In the genomic region with DNA sequence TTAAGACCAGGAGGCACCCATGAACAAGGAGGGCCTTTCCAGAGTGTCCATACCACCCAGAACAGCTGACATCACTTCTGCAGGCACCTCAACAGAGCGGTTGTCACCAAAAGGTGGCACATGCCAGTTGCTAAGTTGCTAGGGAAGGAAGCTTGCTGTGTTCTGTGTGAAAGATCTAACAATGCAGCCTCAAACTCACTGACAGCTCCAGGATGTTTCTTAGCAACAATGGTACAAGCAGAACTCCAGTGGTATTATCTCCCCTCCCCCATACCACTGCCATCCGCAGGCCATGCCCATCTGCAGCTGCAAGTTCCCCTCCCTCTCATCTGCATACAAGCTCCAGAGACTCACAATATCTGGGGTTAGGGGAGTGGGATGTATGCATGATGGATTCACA, we compare ENCODE assay signal across 12 mouse cellular contexts. TPM values are rescaled to one million over a fixed set of nuclear protein-coding genes. Genes with fewer than 3 reads are reported as not detected.
DNase-seq lines count a peak whose midpoint lies in the region; ATAC-seq and TF ChIP-seq lines count a peak whose summit lies in the region.
"Had no signal": no experiment of that assay in that cellular context is flagged by ENCODE, and none has a peak within 500 bp of the region (broad histone marks: within the 10 kb centered on the region; RNA-seq: fewer than 3 reads in every experiment).

No protein-coding gene starts in this region.

- no peak overlapping the region; the same call in 1 of the 2 replicates for H3K9ac ChIP-seq in midbrain, embryonic 12.5 days (replicated peaks)
- H3K9ac ChIP-seq: liver, embryonic 14.5 days had no signal

- peaks cover 43% of the 10 kb centered on the region for H3K4me1 ChIP-seq in midbrain, embryonic 12.5 days

- ATAC-seq in midbrain, embryonic 12.5 days (ENCODE audit: low FRiP score, low read depth): 0 out of 2 replicates have a peak, but pooled peaks have one; percentile 18

- no peaks in the 10 kb centered on the region for H3K9me3 ChIP-seq in midbrain, embryonic 12.5 days
- H3K9me3 ChIP-seq: G1E had no signal

- H3K4me2 ChIP-seq in midbrain, embryonic 12.5 days (replicated peaks): peak overlapping the region; percentile 26; the same call in 1 of the 2 replicates

- H3K27me3 ChIP-seq in midbrain, embryonic 12.5 days: peaks cover 7% of the 10 kb centered on the region

- peaks cover 13% of the 10 kb centered on the region for H3K36me3 ChIP-seq in midbrain, embryonic 12.5 days

- H3K27ac ChIP-seq in layer of hippocampus, adult 2 months: peak overlapping the region; percentile 46; the same call in 1 of the 2 replicates
- H3K27ac ChIP-seq in midbrain, embryonic 12.5 days (replicated peaks): peak overlapping the region; percentile 43; the same call in 1 of the 2 replicates
- H3K27ac ChIP-seq: liver, embryonic 14.5 days had no signal

- no peak for DNase-seq in layer of hippocampus, adult 2 months (ENCODE audit: low spot score in 2 of 2)
- no peak for DNase-seq in layer of hippocampus, postnatal 36 days
- peak; percentile 49 for DNase-seq in embryo, embryonic 11 days
- DNase-seq in thymus, postnatal 14 days: peak; percentile 80
- DNase-seq in urinary bladder, postnatal 4 days (ENCODE audit: low spot score in 2 of 2): no peak
- DNase-seq in frontal cortex, postnatal 36 days (ENCODE audit: low spot score in 2 of 2): no peak
- DNase-seq: cerebellum, adult 11-12 months; heart, postnatal 14 days; kidney, adult 2 months had no signal

- no peak overlapping the region for H3K4me3 ChIP-seq in layer of hippocampus, adult 2 months
- H3K4me3 ChIP-seq in midbrain, embryonic 12.5 days: no peak overlapping the region

- 9% methylated on average over 2 of the region's 2 CpGs for WGBS in midbrain, embryonic 12.5 days

- TF ChIP-seq CTCF in layer of hippocampus, adult 2 months (conservative IDR thresholded peaks at IDR 0.05): no peak

RNA-seq across cellular contexts. Expression of a gene that starts 3.7 kb away (rescaled TPM):
- 10 to 100 TPM in 1 of 2 experiments, 1 to 10 TPM in 1; 9.9 to 11.1 TPM for total RNA-seq in layer of hippocampus, adult 2 months (2021)
- 10 to 100 TPM; 11.7 to 13.8 TPM for total RNA-seq in layer of hippocampus, postnatal 36 days (2021)
- polyA plus RNA-seq in midbrain, embryonic 12.5 days (2016; fragmentation: Nextera tagmentation; extraction: Ambion mirVana): 94.6 and 99.8 TPM in 2 replicates

Comparison
In these comparisons a context has a peak if more than half of its experiments do, and no peak if none do; other contexts are left out.
1. DNase-seq: peak in embryo, embryonic 11 days (single experiment) and thymus, postnatal 14 days (single experiment); none in layer of hippocampus, adult 2 months (0 of 2), layer of hippocampus, postnatal 36 days (0 of 2), urinary bladder, postnatal 4 days (0 of 2) and frontal cortex, postnatal 36 days (0 of 2).